Mouse (Mus musculus) liver, embryonic 12.5 days (tissue): ENCODE results near the gene A230072I06Rik. TPM values are rescaled to one million over a fixed set of nuclear protein-coding genes. Genes with fewer than 3 reads are reported as not detected.

Experiments
- ATAC-seq: fragments of 200-750 bp; cut with Nextera tagmentation; 2 replicates; pipeline ENCODE4 v1.8.0; 2017; ENCODE audit warnings: moderate number of reproducible peaks, mild to moderate bottlenecking, moderate library complexity
- H3K27ac ChIP-seq: fragments of 300-500 bp; sonication (generic); 2 replicates; pipeline ENCODE4 v1.5.1; 2016; ENCODE audit warnings: mild to moderate bottlenecking
- H3K27me3 ChIP-seq: fragments of 300-500 bp; sonication (generic); replicated peaks from 2 replicates; pipeline ENCODE4 v1.6.1; 2016; ENCODE audit warnings: mild to moderate bottlenecking, moderate library complexity
- H3K36me3 ChIP-seq: fragments of 300-500 bp; sonication (generic); 2 replicates; pipeline ENCODE4 v1.6.1; 2016; ENCODE audit warnings: mild to moderate bottlenecking, moderate library complexity
- H3K4me1 ChIP-seq: fragments of 300-500 bp; sonication (generic); 2 replicates; pipeline ENCODE4 v1.6.1; 2016
- H3K4me2 ChIP-seq: fragments of 300-500 bp; sonication (generic); 2 replicates; pipeline ENCODE4 v1.6.1; 2016; ENCODE audit warnings: mild to moderate bottlenecking, moderate library complexity
- H3K4me3 ChIP-seq: fragments of 300-500 bp; sonication (generic); 2 replicates; pipeline ENCODE4 v1.5.1; 2016; ENCODE audit warnings: mild to moderate bottlenecking, moderate library complexity
- H3K9ac ChIP-seq: fragments of 300-500 bp; sonication (generic); 2 replicates; pipeline ENCODE4 v1.6.1; 2016; ENCODE audit warnings: mild to moderate bottlenecking, moderate library complexity
- H3K9me3 ChIP-seq: fragments of 300-500 bp; sonication (generic); replicated peaks from 2 replicates; pipeline ENCODE4 v1.6.1; 2016; ENCODE audit warnings: mild to moderate bottlenecking, moderate library complexity
- WGBS: fragments of 180-500 bp; shearing (Covaris S2); methylation state at CpG from one replicate; pipeline ENCODE4 v1.1.7; 2016; ENCODE audit not compliant: insufficient replicate concordance; 5-methylcytosine and 5-hydroxymethylcytosine counted together
- polyA plus RNA-seq: library from polyadenylated mRNA; unstranded; fragments of >200 nt; fragmentation: Nextera tagmentation; extraction: Ambion mirVana; gene quantifications from 2 replicates; pipeline ENCODE4 v1.2.1, GENCODE M21; 2016

A230072I06Rik gene
- polyA plus RNA-seq, 1 experiment from 2014 or later = not detected

GRCm38 (mm10) chr8:12327187-12327586, 48.6 kb downstream of the A230072I06Rik start:
- 70% methylated on average over 13 of the region's 13 CpGs for WGBS
- no peak for ATAC-seq

DNA sequence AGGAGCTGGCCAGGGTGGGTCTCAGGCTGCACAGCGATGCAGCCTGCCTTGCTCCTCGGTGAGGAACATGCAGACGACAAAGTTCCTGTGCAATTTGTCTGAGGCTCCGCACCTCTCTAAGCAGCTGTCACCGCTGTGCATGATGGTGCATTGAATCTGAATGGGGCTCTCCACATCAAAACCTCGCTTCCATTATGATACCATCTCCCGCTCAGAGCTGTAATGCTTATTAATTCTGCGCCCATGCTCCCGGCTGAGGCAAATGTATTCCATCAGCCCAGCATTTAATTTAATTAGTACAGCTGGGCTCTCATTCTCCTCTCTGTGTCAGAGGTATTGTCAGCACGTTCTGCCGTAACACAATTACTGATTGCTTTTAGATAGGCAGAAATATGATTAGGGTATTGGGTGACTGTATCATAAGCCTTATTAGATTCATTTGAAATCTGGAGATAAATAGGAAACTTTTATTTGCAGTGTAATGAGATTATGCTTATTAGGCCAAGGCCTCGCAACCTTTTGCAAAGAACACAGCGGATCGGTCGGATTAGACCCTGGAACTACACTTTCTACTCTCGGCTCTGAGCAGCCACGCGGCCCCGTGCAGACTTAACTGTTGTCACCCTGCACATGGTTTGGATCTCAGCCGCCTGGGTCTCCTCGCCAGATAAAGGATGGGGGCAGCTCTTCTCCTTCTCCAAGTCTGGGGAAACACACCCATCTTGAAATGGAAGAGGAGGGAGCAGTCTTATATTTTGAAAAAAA, 49.3 kb downstream of the A230072I06Rik start:
- 75% methylated on average over 21 of the region's 21 CpGs for WGBS
- no peak for ATAC-seq
- H3K27me3 ChIP-seq = peaks cover 28% of the 10 kb centered on the region

More at GRCm38 (mm10) chr8:12327187-12327586, 48.6 kb downstream of the A230072I06Rik start:
- Histone ChIP-seq H3K27me3 (peaks cover 34% of the 10 kb centered on the region), H3K4me3 (no peak overlapping the region), H3K4me1 (no peaks in the 10 kb centered on the region), H3K27ac (no peak overlapping the region), H3K4me2 (no peak overlapping the region), H3K36me3 (no peaks in the 10 kb centered on the region), H3K9ac (no peak overlapping the region), H3K9me3 (no peaks in the 10 kb centered on the region)

DNA sequence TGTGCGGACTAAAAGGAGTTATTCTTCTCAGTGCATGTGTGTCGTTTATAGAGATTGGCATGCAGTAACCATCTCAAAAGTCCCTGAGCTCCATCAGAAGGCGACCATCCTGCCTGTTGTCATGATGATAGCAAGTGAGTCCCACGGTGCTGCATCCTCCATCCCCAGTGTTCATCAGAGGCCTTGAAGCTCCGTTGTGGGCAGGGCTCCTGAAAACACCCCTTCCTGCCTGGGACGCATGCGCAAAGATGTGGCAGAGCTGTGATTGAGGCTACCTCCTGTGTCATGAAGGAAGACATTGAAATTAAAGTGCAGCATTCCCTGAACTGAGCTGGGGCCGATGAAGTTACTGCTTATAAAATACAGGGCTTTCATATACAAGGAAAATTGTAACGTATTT, 49.9 kb downstream of the A230072I06Rik start:
- H3K27ac ChIP-seq = no peak overlapping the region

More for the DNA sequence above, 49.3 kb downstream of the A230072I06Rik start:
- Histone ChIP-seq H3K27ac (no peak overlapping the region), H3K4me3 (no peak overlapping the region), H3K9ac (no peak overlapping the region), H3K4me1 (no peaks in the 10 kb centered on the region), H3K9me3 (no peaks in the 10 kb centered on the region), H3K36me3 (no peaks in the 10 kb centered on the region), H3K4me2 (no peak overlapping the region)

DNA sequence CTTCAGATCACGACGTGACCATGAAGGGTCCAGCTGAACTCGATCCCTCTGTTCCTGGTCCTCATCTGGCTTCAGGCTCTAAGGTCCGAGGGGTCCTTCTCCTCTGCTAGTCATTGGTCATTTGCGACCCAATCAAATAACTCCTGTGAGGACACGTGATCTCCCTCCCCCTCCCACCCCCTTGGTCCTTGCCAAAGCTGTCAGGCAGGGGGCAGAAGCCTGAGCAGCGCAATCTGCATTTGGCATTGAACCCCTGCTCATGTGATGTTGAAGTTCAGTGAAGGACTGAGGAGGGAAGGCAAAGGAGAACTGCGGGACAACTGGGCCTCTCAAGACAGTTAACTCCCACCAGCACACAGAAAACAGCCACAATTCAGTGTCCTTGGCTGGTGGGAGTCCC, 51.4 kb downstream of the A230072I06Rik start:
- no peak overlapping the region for H3K4me2 ChIP-seq
- ATAC-seq = no peak
- H3K27ac ChIP-seq = no peak overlapping the region
- H3K27me3 ChIP-seq = peaks cover 11% of the 10 kb centered on the region
- H3K4me1 ChIP-seq = no peaks in the 10 kb centered on the region
- no peaks in the 10 kb centered on the region for H3K36me3 ChIP-seq
- H3K9me3 ChIP-seq = no peaks in the 10 kb centered on the region
- no peak overlapping the region for H3K4me3 ChIP-seq
- 20% methylated on average over 8 of the region's 8 CpGs for WGBS
- no peak overlapping the region for H3K9ac ChIP-seq

More for the DNA sequence above, 49.9 kb downstream of the A230072I06Rik start:
- no peak overlapping the region for H3K4me2 ChIP-seq
- H3K9me3 ChIP-seq = no peaks in the 10 kb centered on the region
- no peak for ATAC-seq
- 61% methylated on average over 9 of the region's 9 CpGs for WGBS
- no peaks in the 10 kb centered on the region for H3K36me3 ChIP-seq
- no peak overlapping the region for H3K9ac ChIP-seq
- H3K4me1 ChIP-seq = no peaks in the 10 kb centered on the region
- no peak overlapping the region for H3K4me3 ChIP-seq
- H3K27me3 ChIP-seq = peaks cover 22% of the 10 kb centered on the region

Other genes with a start within 250 kb of the A230072I06Rik start
- not detected in 2 replicates for gene Sox1, start 116.5 kb downstream of the A230072I06Rik start, polyA plus RNA-seq